In genomic region chr13:44886221-44886620, GRCm38 (mm10) we compare ENCODE assay signal across 20 mouse cellular contexts.
A peak's percentile ranks its signal among the peaks of the same experiment; 100 is the strongest.
DNase-seq lines count a peak whose midpoint lies in the region; ATAC-seq lines count a peak whose summit lies in the region.
"Had no signal": no experiment of that assay in that cellular context is flagged by ENCODE, and none has a peak within 500 bp of the region (broad histone marks: within the 10 kb centered on the region; RNA-seq: fewer than 3 reads in every experiment).

No protein-coding gene starts in this region.

- no peaks in the 10 kb centered on the region for H3K27me3 ChIP-seq in hindbrain, embryonic 12.5 days
- H3K27me3 ChIP-seq: CH12.LX; forebrain, embryonic 13.5 days; heart, embryonic 13.5 days; hindbrain, embryonic 13.5 days; Patski had no signal

- 100% methylated on average over 2 of the region's 2 CpGs for WGBS in hindbrain, embryonic 12.5 days

- H3K27ac ChIP-seq in hindbrain, embryonic 12.5 days, result no peak overlapping the region
- H3K27ac ChIP-seq: embryonic facial prominence, embryonic 10.5 days; forebrain, embryonic 13.5 days; gastrocnemius, adult 2 months; heart, embryonic 13.5 days; hindbrain, embryonic 13.5 days; hindbrain, postnatal 0 days had no signal

- H3K36me3 ChIP-seq in hindbrain, embryonic 12.5 days, result peaks cover 3% of the 10 kb centered on the region; the same call in 1 of the 2 replicates

- H3K9me3 ChIP-seq in hindbrain, embryonic 12.5 days (replicated peaks), result no peaks in the 10 kb centered on the region
- H3K9me3 ChIP-seq: embryonic facial prominence, embryonic 10.5 days; forebrain, embryonic 13.5 days; heart, embryonic 13.5 days; hindbrain, embryonic 13.5 days had no signal

- peak; percentile 89 for DNase-seq in brain, adult 2 months (ENCODE audit: low read depth, low spot score)
- peak; percentile 78 for DNase-seq in cerebellum, adult 11-12 months
- DNase-seq in cerebellum, adult 9-10 months, result peak; percentile 83
- DNase-seq in cerebellum, postnatal 36 days, result peak; percentile 72 to 76
- no peak for DNase-seq in left cerebral cortex, adult 8-10 months (ENCODE audit: low spot score in 2 of 2)
- DNase-seq: adrenal gland, adult 2 months; adrenal gland, postnatal 25 days; forebrain, postnatal 0 days; gastrocnemius, adult 2 months; gastrocnemius, postnatal 25 days; heart, postnatal 4 days; kidney, adult 2 months had no signal

- H3K4me3 ChIP-seq in hindbrain, embryonic 12.5 days, result no peak overlapping the region
- H3K4me3 ChIP-seq: embryonic facial prominence, embryonic 10.5 days; forebrain, embryonic 13.5 days; gastrocnemius, adult 2 months; heart, embryonic 13.5 days; hindbrain, embryonic 13.5 days had no signal

- H3K9ac ChIP-seq in hindbrain, embryonic 12.5 days, result no peak overlapping the region
- H3K9ac ChIP-seq: forebrain, embryonic 13.5 days; forebrain, postnatal 0 days; heart, embryonic 13.5 days; hindbrain, embryonic 13.5 days had no signal

- ATAC-seq in hindbrain, embryonic 12.5 days (ENCODE audit: low FRiP score), result no peak
- ATAC-seq: forebrain, embryonic 13.5 days; forebrain, postnatal 0 days; hindbrain, postnatal 0 days; Patski had no signal

- H3K4me1 ChIP-seq in hindbrain, embryonic 12.5 days, result 0 out of 2 replicates have a peak, but pooled peaks cover 5% of the 10 kb centered on the region
- H3K4me1 ChIP-seq: embryonic facial prominence, embryonic 10.5 days had no signal

- no peak overlapping the region for H3K4me2 ChIP-seq in hindbrain, embryonic 12.5 days (replicated peaks)
- H3K4me2 ChIP-seq: forebrain, embryonic 13.5 days; heart, embryonic 13.5 days; hindbrain, embryonic 13.5 days had no signal

Comparison
In these comparisons a context has a peak if more than half of its experiments do, and no peak if none do; other contexts are left out.
1. DNase-seq: peak in brain, adult 2 months (single experiment), cerebellum, adult 11-12 months (single experiment), cerebellum, adult 9-10 months (single experiment) and cerebellum, postnatal 36 days (2 of 2); none in left cerebral cortex, adult 8-10 months (0 of 2).